Mouse (Mus musculus) intestine, embryonic 15.5 days (tissue): Measurements from ENCODE around the gene Ildr1. TPM values are rescaled to one million over a fixed set of nuclear protein-coding genes. Genes with fewer than 3 reads are reported as not detected.

Experiments
- ATAC-seq: fragments of 200-750 bp; cut with Nextera tagmentation; 2 replicates; pipeline ENCODE4 v1.8.0; 2017; ENCODE audit warnings: moderate TSS enrichment, moderate library complexity
- H3K27ac ChIP-seq: fragments of 300-500 bp; sonication (generic); 2 replicates; pipeline ENCODE4 v1.5.1; 2015; ENCODE audit warnings: mild to moderate bottlenecking, inconsistent platforms
- H3K27me3 ChIP-seq: fragments of 300-500 bp; sonication (generic); replicated peaks from 2 replicates; pipeline ENCODE4 v1.6.1; 2015; ENCODE audit warnings: inconsistent platforms
- H3K36me3 ChIP-seq: fragments of 300-500 bp; sonication (generic); 2 replicates; pipeline ENCODE4 v1.6.1; 2015; ENCODE audit warnings: inconsistent platforms
- H3K4me1 ChIP-seq: fragments of 300-500 bp; sonication (generic); replicated peaks from 2 replicates; pipeline ENCODE4 v1.6.1; 2015; ENCODE audit warnings: inconsistent platforms
- H3K4me2 ChIP-seq: fragments of 300-500 bp; sonication (generic); replicated peaks from 2 replicates; pipeline ENCODE4 v1.6.1; 2015; ENCODE audit warnings: mild to moderate bottlenecking, inconsistent platforms
- H3K4me3 ChIP-seq: fragments of 300-500 bp; sonication (generic); replicated peaks from 2 replicates; pipeline ENCODE4 v1.5.1; 2015; ENCODE audit warnings: inconsistent platforms
- H3K9ac ChIP-seq: fragments of 300-500 bp; sonication (generic); 2 replicates; pipeline ENCODE4 v1.6.1; 2015; ENCODE audit warnings: inconsistent platforms
- H3K9me3 ChIP-seq: fragments of 300-500 bp; sonication (generic); 2 replicates; pipeline ENCODE4 v1.6.1; 2016; ENCODE audit warnings: inconsistent platforms
- WGBS: fragments of 180-500 bp; shearing (Covaris S2); methylation state at CpG from one replicate; pipeline ENCODE4 v1.1.7; 2015; 5-methylcytosine and 5-hydroxymethylcytosine counted together
- polyA plus RNA-seq: library from polyadenylated mRNA; unstranded; fragments of >200 nt; fragmentation: Nextera tagmentation; extraction: Ambion mirVana; gene quantifications from 2 replicates; pipeline ENCODE4 v1.2.1, GENCODE M21; 2015

Ildr1 gene
- polyA plus RNA-seq, 1 experiment from 2014 or later: 6.6 TPM

DNA sequence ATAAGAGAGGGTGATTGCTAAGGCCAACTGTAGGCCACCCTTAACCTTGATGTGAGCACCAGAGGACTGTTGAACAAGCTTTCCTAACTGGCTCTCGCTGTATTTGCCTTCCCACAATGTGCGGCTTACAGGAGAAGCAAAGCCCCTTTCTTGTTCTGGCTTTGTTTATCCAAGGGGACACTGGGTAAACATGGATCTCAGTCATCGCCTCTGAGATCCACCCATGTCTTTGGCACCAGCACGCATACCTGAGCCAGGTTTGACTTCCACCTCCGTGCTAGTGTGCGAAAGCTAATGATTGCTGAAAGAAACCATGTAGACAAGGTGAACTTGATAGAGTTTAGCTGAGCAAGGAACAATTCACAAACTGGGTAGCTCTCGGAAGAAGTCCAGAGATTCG, 49.8 kb downstream of the Ildr1 start:
- Histone ChIP-seq H3K36me3 (no peaks in the 10 kb centered on the region), H3K27ac (no peak overlapping the region), H3K4me3 (no peak overlapping the region), H3K27me3 (no peaks in the 10 kb centered on the region), H3K4me2 (no peak overlapping the region), H3K9ac (no peak overlapping the region), H3K4me1 (no peaks in the 10 kb centered on the region), H3K9me3 (no peaks in the 10 kb centered on the region)
- no peak for ATAC-seq
- 62% methylated on average over 8 of the region's 8 CpGs for WGBS

- H3K27ac ChIP-seq: no peak overlapping the region
- ATAC-seq: no peak
- H3K4me3 ChIP-seq: no peak overlapping the region
- no peaks in the 10 kb centered on the region for H3K4me1 ChIP-seq
- H3K27me3 ChIP-seq: no peaks in the 10 kb centered on the region
- WGBS: 70% methylated on average over 4 of the region's 4 CpGs
- H3K36me3 ChIP-seq: no peaks in the 10 kb centered on the region
- no peaks in the 10 kb centered on the region for H3K9me3 ChIP-seq
- H3K4me2 ChIP-seq: no peak overlapping the region
- no peak overlapping the region for H3K9ac ChIP-seq
Measured at GRCm38 (mm10) chr16:36747068-36747467, 53.3 kb downstream of the Ildr1 start.

DNA sequence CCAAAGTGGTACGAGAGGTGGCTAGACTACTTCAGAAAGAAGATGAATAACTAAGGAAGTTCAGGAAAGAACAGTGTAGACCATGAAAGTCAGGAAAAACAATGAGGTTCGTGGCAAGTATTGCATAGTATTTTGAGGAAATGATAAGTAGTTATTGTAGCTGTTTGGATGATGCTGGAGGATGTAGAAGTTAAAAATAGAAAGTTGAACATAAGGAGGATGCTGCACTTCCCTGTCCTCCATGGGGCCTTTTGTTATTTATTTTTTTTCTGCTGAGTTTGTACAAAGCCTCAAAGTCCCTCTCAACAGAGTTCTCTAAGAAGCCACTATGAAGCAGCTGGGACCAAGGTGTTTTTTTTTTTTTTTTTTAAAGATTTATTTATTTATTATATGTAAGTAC, 54.0 kb downstream of the Ildr1 start:
- H3K27ac ChIP-seq: no peak overlapping the region
- H3K9me3 ChIP-seq: no peaks in the 10 kb centered on the region
- 48% methylated on average over 2 of the region's 2 CpGs for WGBS
- H3K36me3 ChIP-seq: no peaks in the 10 kb centered on the region
- no peak overlapping the region for H3K4me2 ChIP-seq
- no peaks in the 10 kb centered on the region for H3K27me3 ChIP-seq
- H3K4me1 ChIP-seq: no peaks in the 10 kb centered on the region
- no peak for ATAC-seq
- H3K9ac ChIP-seq: no peak overlapping the region
- no peak overlapping the region for H3K4me3 ChIP-seq

- 92% methylated on average over 3 of the region's 3 CpGs for WGBS
Measured at GRCm38 (mm10) chr16:36751979-36752378, 58.2 kb downstream of the Ildr1 start.

DNA sequence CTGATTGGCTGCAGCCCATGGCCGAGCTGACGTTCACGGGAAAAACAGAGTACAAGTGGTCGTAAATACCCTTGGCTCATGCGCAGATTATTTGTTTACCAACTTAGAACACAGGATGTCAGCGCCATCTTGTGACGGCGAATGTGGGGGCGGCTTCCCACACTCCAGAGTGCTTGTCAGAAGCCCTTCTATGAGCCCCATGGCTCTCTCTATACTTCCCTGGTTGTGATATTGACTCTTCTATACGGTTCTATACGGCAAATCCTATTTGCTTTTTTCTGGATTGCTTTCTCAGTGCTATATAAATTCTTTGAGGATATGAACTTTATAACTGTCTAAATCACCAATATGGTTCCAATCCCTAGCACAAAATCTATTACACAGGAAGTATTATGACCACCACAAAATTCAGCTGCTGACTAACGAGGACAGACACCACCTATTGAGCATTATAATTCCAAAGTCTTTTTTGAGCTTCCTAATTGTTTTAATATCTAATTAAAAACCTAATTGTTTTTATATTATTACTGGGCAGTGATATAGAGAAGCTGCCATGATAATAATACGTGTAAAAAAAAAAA, 76.5 kb downstream of the Ildr1 start:
- Histone ChIP-seq H3K4me3 (no peak overlapping the region), H3K36me3 (no peaks in the 10 kb centered on the region), H3K9ac (no peak overlapping the region), H3K4me1 (no peaks in the 10 kb centered on the region), H3K27ac (no peak overlapping the region), H3K27me3 (no peaks in the 10 kb centered on the region), H3K4me2 (no peak overlapping the region), H3K9me3 (no peaks in the 10 kb centered on the region)
- no peak for ATAC-seq
- WGBS: 81% methylated on average over 8 of the region's 13 CpGs

More at GRCm38 (mm10) chr16:36751979-36752378, 58.2 kb downstream of the Ildr1 start:
- ATAC-seq: no peak
- H3K36me3 ChIP-seq: no peaks in the 10 kb centered on the region
- H3K4me3 ChIP-seq: no peak overlapping the region
- no peaks in the 10 kb centered on the region for H3K9me3 ChIP-seq
- H3K4me1 ChIP-seq: no peaks in the 10 kb centered on the region
- H3K9ac ChIP-seq: no peak overlapping the region
- H3K27me3 ChIP-seq: no peaks in the 10 kb centered on the region
- H3K27ac ChIP-seq: no peak overlapping the region
- H3K4me2 ChIP-seq: no peak overlapping the region

- Histone ChIP-seq H3K36me3 (no peaks in the 10 kb centered on the region), H3K4me1 (no peaks in the 10 kb centered on the region), H3K9ac (no peak overlapping the region), H3K9me3 (no peaks in the 10 kb centered on the region), H3K27ac (no peak overlapping the region), H3K4me2 (no peak overlapping the region), H3K27me3 (no peaks in the 10 kb centered on the region), H3K4me3 (no peak overlapping the region)
- WGBS: 79% methylated on average over 4 of the region's 4 CpGs
- ATAC-seq: no peak
Measured at GRCm38 (mm10) chr16:36770830-36771229, 77.1 kb downstream of the Ildr1 start.

DNA sequence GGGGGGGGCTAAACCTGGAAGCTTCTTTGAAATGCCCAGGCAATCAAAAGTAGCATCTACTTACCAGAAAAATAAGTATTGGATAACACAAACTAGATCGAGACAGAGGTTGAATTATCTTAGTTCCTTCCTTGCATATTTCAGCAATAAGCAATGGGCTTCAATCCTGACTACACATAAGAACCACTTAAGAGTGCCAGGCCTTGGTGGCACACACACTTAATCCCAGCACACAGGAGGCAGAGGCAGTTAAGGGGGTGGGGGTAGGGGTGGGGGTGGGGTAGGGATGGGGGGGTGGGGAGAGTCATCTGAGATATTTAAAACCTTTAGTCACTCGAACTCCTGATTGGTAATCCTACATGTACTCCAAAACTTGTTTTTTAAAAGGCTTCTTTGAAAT, 77.5 kb downstream of the Ildr1 start:
- Histone ChIP-seq H3K27ac (no peak overlapping the region), H3K9me3 (no peaks in the 10 kb centered on the region), H3K4me3 (no peak overlapping the region), H3K36me3 (no peaks in the 10 kb centered on the region), H3K4me1 (no peaks in the 10 kb centered on the region), H3K4me2 (no peak overlapping the region), H3K9ac (no peak overlapping the region), H3K27me3 (no peaks in the 10 kb centered on the region)
- ATAC-seq: no peak
- 83% methylated on average over 2 of the region's 2 CpGs for WGBS

GRCm38 (mm10) chr16:36771703-36772102, 77.9 kb downstream of the Ildr1 start:
- Histone ChIP-seq H3K9me3 (no peaks in the 10 kb centered on the region), H3K27me3 (no peaks in the 10 kb centered on the region), H3K27ac (no peak overlapping the region), H3K9ac (no peak overlapping the region), H3K4me1 (no peaks in the 10 kb centered on the region), H3K4me2 (no peak overlapping the region), H3K4me3 (no peak overlapping the region), H3K36me3 (no peaks in the 10 kb centered on the region)
- ATAC-seq: no peak
- WGBS: 92% methylated on average over 3 of the region's 3 CpGs

GRCm38 (mm10) chr16:36772996-36773395, 79.2 kb downstream of the Ildr1 start:
- Histone ChIP-seq H3K4me3 (no peak overlapping the region), H3K27ac (no peak overlapping the region), H3K9me3 (no peaks in the 10 kb centered on the region), H3K36me3 (no peaks in the 10 kb centered on the region), H3K9ac (no peak overlapping the region), H3K27me3 (no peaks in the 10 kb centered on the region), H3K4me1 (no peaks in the 10 kb centered on the region), H3K4me2 (no peak overlapping the region)
- 0 out of 2 replicates have a peak, but pooled peaks have one; percentile 69 for ATAC-seq
- 68% methylated on average over 5 of the region's 5 CpGs for WGBS

- WGBS: 64% methylated on average over 6 of the region's 6 CpGs
Measured at GRCm38 (mm10) chr16:36775658-36776057, 81.9 kb downstream of the Ildr1 start.

More at GRCm38 (mm10) chr16:36775658-36776057, 81.9 kb downstream of the Ildr1 start:
- H3K9me3 ChIP-seq: no peaks in the 10 kb centered on the region
- no peak overlapping the region for H3K4me3 ChIP-seq
- H3K4me2 ChIP-seq: no peak overlapping the region
- H3K27me3 ChIP-seq: no peaks in the 10 kb centered on the region
- no peak overlapping the region for H3K9ac ChIP-seq
- no peaks in the 10 kb centered on the region for H3K36me3 ChIP-seq
- ATAC-seq: no peak
- H3K4me1 ChIP-seq: no peaks in the 10 kb centered on the region
- H3K27ac ChIP-seq: no peak overlapping the region

Other genes with a start within 250 kb of the Ildr1 start
- 1.6 and 3.1 TPM in 2 replicates for gene Stfa3, start 238.6 kb upstream of the Ildr1 start, polyA plus RNA-seq
- gene Casr, start 131.8 kb upstream of the Ildr1 start, polyA plus RNA-seq: 0.06 and 0.10 TPM in 2 replicates
- gene Cd86, start 27.9 kb upstream of the Ildr1 start, polyA plus RNA-seq: 2.4 TPM in 2 replicates
- gene Slc15a2, start 91.0 kb downstream of the Ildr1 start, polyA plus RNA-seq: 4.9 and 6.6 TPM in 2 replicates
- gene Iqcb1, start 134.4 kb downstream of the Ildr1 start, polyA plus RNA-seq: 25.1 and 27.2 TPM in 2 replicates
- 1.8 and 2.2 TPM in 2 replicates for gene Eaf2, start 181.0 kb downstream of the Ildr1 start, polyA plus RNA-seq
- 91.4 and 93.4 TPM in 2 replicates for gene Golgb1, start 181.2 kb downstream of the Ildr1 start, polyA plus RNA-seq
- 10.7 and 12.7 TPM in 2 replicates for gene Hcls1, start 241.0 kb downstream of the Ildr1 start, polyA plus RNA-seq